Mouse (Mus musculus): Measurements from ENCODE around the gene Olfr13.
A peak's percentile ranks its signal among the peaks of the same experiment; 100 is the strongest.
"Not testable (repeated sequence)": the region's sequence is repeated elsewhere in the genome, so short reads cannot be mapped to it uniquely, and the experiment has no call there.

The Olfr13 gene

DNA sequence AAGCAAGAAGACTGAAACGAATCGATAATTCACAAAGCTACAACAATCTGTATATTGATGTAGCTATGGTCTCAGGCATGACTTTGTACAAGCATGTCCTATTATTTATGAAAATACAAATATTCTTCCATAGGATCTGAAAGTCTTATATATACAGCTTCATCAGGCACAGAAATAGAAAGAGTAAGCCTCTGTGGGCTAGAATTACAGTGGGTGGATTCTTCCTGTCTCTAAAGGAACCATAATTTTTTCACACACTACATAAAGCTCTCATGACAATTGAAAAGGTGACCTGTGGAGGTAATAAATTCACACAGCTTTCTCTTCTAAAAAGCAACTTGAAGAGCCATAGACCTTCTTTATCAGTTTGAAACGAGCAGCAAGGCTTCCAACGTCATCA is at the start of gene Olfr13:
TSS of gene Olfr13 (plus strand) at position 301 of the 400 bp plus-strand sequence.
- no peak for ATAC-seq (ENCODE audit: low TSS enrichment)

DNA sequence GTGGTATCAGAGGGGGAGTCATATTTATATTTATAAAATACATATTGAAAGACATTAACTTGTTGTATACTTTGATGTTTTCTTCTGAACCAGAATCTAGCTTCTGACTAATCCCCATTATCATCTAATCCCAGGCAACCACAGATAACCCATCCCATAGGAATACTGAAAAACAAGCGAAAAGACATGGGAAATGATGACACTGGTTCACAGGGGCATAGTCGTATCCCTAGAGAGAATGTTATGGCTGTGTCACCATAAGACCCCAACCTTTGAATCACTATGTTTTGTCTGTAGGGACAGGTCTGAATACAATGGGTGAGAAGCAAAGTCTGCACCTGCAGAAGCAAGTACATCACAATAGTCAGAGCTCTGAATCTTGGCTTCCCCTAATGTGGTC is 25.7 kb upstream of the Olfr13 start, which contains the start of gene Olfr237-ps1:
TSS of gene Olfr237-ps1 (plus strand) at position 301 of the 400 bp plus-strand sequence.
- ATAC-seq (ENCODE audit: low TSS enrichment), result not testable (repeated sequence)

DNA sequence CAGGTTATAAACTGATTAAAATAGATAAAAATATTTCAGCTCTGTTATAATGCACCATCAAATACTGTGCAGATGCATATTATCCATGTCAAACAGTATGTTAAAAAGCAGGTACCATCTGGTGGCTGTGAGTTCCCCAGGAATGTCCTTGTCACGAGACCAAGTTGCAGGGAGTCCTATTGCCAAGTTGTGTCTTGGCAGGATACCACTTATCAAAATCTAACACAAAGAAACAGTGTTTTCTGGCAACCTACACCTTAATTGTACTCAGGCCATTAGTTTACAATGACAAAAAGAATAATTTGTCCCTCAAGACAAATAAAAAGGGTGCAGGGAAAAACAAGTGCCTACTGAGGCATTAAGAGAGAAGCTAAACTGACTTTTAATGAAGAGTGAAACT is 12.4 kb upstream of the Olfr13 start:
- no peak for ATAC-seq (ENCODE audit: low TSS enrichment)

DNA sequence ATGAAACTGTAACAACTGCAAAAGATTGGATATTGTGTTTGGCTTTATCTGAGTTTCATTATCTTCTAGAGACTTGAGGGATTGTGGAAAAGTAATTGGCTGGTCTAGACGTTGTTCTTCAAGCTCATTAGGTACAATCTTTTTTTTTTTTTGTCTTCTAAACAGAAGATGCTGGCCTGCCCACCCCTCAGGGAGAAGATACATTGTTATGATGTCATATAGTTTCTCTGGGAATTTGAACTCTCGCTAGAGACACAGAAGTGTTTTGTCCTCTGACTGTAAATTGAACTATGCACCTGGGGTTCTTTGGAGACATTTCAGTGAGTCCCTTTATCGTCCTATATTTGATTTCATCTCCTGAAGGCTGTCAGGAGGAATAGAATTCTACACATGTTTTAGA is 9.0 kb upstream of the Olfr13 start, which contains the start of gene Olfr437:
TSS of gene Olfr437 (plus strand) at position 301 of the 400 bp plus-strand sequence.
- no peak for ATAC-seq (ENCODE audit: low TSS enrichment)

DNA sequence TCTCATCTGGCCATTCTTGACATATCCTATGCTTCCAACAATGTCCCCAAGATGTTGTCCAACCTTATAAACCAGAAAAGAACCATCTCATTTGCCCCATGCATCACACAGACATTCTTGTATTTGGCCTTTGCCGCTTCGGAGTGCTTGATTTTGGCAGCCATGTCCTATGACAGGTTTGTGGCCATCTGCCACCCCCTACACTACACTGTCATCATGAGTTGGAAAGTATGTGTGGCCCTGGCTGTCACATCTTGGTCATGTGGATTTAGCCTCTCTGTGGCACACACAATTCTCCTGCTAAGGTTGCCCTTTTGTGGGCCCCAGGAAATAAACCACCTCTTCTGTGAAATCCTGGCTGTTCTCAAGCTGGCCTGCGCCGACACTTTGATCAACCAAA is 4.7 kb upstream of the Olfr13 start:
- ATAC-seq (ENCODE audit: low TSS enrichment), result no peak

DNA sequence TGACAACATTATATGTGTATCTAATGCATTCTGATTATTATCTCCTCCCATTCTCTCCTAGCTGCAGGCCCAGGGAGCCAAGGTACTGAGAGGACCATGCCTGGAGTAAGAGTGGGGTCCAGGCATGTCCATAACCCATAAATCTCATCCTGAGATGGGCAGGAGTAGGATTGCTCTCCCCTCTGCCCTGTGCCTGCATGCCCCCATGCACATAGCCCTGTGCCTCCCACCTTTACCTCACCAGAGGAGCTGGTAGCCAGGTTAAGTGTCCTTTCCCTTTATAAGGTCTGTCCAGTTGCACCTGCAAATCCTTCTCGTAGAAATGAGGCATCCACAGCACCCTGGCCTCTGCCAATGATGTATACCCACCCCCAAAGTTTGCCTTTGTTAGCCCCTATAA is 6.2 kb downstream of the Olfr13 start:
- ATAC-seq (ENCODE audit: low TSS enrichment), result no peak

DNA sequence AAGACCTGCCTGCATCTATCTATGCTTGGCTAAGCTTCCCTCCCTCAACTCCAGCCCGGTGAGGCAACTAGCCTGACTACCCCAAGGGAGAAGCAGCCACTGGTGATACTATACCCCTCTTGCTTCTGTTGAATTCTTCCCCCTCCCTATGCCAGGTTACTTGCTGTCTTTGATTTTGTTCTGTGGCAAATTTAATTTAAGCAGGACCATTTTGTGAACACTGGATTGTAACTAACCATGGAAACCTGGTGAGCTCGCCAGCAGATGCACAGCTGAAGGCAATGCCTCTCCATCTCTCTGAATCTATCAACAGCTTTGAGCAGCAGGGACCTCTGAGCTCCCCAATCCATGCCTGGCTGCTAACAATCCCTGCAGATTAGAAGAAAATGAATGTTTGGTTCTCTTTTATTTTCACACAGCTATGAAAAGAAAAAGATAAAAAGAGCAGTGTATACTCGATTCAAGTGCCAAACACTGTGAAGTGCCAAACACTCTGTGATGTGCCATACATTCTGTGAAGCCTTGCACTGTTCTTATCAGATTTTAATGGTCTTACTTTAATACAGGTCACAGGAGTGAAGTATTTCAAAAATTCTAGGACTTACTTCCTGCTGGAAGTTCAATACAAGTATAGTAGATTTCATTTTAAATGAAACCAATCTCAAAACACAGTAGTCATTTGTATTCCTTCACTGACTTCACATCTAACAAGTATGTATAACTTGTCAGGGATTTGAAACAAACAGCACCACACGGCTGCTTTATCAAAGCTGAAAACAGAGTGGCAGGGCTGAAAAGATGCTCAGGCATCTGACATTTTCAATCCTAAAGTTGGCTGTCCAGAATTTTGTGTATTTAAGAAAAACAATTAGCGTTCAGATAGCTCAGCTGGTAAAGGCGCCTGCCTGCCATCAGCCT is 6.9 kb downstream of the Olfr13 start:
- peak; percentile 67; the same call in 1 of the 2 replicates for ATAC-seq (ENCODE audit: low TSS enrichment)

DNA sequence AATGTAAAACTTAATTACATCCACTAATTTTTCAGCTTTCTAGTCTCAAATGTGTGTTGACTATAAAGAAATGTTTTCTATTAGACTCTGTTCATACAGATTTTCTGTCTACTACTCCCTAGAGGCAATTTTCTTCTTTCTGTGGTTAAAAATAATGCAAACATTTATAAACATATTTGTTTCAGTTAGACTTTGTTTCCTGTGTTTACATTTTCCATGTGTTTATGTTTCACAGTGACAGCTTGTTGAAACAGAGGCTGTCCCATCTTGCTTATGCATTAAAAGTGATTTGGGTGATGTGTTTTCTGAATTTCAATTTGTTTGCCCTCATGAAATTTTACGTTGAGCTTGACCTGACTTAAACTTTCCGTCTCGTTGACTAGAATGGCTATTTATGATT is 19.0 kb downstream of the Olfr13 start:
- no peak for ATAC-seq (ENCODE audit: low TSS enrichment)

DNA sequence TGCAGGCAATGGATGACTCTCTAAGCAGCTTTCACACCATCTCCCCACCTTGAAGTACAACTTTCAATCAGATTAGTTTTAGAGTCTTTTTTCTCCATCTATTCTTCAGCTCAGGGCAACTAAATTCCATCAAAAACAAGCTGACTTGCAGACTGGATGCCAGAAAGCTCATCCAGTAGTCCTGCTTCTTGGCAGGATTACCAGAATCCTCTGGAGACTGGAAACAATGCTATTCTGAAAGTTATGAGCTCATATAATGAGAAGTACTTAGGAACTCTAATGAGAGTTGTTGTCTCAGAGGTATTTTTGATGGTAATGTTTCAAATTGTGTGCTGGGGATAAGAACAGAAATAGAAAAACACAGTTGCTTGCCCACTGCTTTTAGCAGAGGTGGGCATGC is 24.8 kb downstream of the Olfr13 start, which contains the start of gene Olfr435:
TSS of gene Olfr435 (plus strand) at position 366 of the 400 bp plus-strand sequence.
- peak; percentile 82 for ATAC-seq (ENCODE audit: low TSS enrichment)

DNA sequence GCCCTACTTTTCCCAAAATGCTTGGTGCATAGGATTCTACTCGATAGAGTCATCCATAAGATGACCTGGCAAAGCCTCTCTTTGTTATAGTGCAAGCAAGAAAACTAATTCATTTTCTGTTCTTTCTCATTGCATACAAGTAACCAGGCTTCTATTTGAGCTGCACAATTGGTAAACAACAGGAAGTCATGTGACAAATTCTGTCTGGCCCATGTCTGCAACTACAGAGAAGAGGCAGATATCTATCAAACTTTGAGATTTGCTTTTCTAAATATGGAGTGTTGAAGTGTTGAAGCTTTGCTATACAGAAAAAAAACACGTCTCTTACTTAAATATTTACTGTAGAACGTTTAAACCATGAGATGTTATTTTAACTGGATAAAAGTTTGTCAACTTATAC is 26.2 kb downstream of the Olfr13 start:
- no peak for ATAC-seq (ENCODE audit: low TSS enrichment)

DNA sequence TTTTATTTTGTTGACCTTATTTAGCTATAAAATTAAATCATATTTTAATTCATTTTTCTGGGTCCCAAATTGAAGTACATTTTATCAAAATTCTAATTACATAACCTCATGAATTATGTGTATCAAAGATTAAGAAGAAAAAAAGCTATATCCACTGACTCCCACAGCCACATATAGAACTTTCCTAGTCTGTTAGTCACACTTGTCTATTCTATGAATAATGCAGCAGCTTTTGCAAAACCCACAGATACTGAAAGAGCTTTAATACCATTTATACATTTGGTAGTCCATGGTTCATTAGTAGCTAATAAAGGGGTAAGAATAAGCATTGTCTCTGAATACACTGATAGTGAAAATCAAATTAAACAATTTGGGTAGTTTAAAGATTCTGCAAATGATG is 30.8 kb downstream of the Olfr13 start:
- peak; percentile 91 for ATAC-seq (ENCODE audit: low TSS enrichment)

DNA sequence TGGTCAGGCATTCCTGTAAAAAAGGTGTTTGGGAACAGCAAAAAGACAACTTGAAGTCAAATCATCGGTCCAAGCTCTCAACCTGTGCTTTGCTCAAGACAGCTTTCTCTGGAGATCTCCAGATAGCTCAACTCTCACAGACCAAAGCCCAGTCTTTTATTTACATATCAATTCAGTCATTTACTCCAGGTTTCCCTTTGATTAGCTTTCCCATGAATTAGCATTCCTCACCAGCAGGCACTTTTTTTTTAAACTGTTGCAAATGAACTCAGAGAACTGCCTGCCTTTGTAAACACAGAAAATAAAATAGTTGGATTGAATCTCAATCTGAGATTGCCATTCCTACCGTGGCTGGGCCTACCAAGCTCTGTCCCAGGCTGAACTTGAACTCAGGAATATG is 33.4 kb downstream of the Olfr13 start:
- no peak for ATAC-seq (ENCODE audit: low TSS enrichment)

DNA sequence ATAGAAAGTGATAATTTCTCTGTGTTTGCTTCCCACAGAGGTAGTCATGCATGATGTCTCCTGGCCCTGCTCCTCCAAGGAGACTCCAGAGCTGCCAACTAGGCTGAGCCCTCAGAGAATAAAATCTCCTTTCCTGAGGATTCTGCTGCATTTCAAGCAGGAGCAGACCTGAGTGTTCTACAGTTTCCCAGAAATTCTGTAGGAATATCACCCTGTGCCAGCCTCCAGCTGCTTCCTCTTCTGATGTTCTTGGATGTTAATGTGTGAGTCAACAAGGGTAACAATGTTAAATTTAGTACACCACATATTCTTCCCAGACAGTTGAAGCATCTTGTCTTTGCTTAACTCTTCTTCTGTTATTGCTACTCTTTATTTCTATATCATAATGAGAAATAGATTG is 40.9 kb downstream of the Olfr13 start, which contains the start of gene Olfr434:
TSS of gene Olfr434 (plus strand) at position 149 of the 400 bp plus-strand sequence.
- peak; percentile 97 for ATAC-seq (ENCODE audit: low TSS enrichment)

All from frontal cortex, adult (tissue).